Mouse (Mus musculus): ENCODE measurements around the gene Zfp865. TPM values are rescaled to one million over a fixed set of nuclear protein-coding genes. Genes with fewer than 3 reads are reported as not detected.
"Not testable (repeated sequence)": the region's sequence is repeated elsewhere in the genome, so short reads cannot be mapped to it uniquely, and the experiment has no call there.

Gene Zfp865
- total RNA-seq, 1 experiment from 2014 or later, result 34.3 TPM

DNA sequence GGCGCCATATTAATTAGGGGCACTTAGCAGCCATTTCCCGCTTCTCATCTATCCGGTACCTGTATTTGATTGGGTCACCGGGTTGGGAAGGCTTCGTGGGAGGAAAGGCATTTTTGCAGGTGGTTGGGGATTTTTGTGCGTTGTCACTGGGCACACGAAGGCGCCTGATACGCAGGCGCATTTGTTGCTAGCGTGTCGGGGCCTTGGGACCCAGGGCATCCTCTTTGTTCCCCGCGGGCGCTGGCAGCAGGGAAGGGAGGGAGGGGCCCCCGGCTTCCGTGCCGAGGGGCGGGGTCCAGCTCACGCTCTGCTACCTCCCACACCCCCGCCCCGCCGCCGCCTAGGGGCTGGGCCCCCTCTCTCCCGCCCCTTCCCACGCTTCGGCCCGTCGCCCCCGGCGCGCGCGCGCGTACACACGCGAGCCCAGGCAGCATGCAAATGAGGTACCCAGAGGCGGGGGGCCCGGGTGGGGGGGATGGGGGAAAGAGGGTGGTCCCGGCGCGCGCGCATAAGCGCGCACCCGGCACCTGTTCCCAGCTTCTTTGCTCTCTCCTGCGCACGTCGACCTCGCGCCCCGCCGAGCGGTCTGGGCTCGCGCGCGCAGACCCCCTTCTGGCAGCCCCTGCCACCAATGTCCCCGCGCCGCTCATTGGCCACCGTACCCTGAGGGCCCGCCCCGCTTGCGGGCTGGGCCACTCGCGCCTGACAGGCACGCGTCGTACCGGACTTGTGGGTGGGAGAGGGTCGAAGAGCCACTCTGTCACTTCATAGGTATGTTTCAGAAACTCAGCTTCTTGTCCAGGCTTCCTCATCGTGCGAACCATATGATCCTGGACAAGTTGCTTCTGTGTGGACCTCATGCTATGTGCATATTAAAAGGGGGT is 4.8 kb upstream of the Zfp865 start, which contains the start of gene Gm44973:
Gm44973 (plus strand) TSS at position 379 of the 884 bp plus-strand sequence.
- peak; percentile 97 for DNase-seq

DNA sequence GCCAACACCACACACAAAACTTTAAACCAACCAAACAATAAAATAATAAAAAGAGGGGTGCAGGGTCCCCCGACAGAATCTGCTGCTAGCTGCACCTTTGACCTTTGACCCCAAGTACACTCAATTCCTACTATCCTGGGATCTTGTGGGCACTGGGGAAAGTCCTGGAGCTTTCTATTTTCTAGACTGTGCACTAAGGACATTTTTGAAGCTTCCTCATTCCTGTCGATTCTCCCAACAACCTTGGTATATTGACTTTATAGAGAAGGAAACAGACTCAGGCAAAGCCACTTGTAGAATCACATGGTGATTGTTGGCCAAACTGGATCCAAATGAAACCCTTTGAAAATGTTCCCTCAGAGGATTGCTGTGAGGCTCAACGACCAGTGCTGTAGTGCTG is 4.1 kb upstream of the Zfp865 start:
- DNase-seq, result no peak

DNA sequence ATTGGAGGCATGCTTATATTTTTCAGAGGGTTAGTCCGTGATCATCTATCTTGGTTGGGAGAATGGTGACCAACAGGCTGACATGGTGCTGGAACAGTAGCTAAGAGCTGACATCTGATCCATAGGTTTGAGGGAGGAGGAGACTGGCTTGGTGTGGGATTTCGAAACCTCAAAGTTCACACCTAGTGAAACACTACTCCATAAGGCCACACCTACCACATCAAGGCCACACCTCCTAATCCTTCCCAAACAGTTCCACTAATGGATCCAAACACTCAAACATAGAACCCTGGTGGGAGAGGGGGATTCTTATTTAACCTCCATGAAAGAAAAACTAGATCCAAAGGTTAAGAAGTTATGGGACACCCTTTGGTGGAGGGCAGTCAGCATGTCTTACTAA is 3.3 kb upstream of the Zfp865 start:
- DNase-seq, result no peak

DNA sequence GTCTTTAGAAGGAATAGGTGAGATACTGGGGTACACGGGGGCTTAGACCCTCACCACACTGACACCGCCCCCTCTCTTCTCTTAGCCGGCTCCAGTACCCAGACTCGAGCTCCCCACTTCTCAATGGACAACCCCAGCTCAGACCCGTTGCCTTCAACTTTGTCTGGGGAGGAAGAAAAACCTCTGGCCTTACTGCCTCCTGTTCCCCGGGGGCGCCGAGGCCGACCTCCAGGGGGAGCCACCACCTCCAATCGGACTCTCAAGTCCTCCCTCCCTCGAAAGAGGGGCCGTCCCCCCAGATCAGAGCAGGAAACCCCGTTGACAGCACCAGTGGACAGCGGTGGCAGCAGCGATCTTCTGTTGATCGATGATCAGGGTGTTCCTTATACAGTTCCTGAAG is 2.8 kb upstream of the Zfp865 start:
- peak; percentile 20 for DNase-seq

DNA sequence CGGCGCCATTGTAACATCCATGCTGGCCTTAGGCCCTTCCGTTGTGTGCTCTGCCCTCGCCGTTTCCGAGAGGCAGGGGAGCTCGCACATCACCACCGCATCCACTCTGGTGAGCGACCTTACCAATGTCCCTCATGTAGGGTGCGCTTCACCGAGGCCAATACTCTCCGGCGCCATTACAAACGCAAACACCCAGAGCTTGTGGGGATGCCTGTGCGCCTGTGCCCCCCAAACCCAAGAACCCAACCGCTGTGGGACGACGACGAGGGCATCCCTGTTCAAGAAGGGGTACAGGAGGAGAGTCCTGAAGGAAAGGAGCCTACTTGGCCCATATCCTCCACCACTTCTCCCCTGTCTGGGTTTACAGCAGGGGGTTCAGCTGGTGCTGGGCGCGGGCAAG is 2.2 kb upstream of the Zfp865 start:
- DNase-seq, result no peak

DNA sequence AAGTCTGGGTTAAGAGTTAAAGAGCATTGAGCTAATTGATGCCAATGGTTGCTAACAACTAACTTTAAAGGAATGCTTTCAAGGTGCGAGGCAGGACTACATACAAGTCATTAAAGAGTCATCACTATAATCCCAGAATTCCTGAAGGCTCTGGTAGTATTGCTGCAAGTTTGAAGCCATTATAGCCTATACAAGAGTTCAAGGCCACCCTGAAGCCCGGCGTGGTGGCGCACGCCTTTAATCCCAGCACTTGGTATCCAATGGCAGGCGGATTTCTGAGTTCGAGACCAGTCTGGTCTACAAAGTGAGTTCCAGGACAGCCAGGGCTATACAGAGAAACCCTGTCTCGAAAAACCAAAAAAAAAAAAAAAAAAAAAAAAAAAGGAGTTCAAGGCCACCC is 600 bp upstream of the Zfp865 start:
- DNase-seq, result not testable (repeated sequence)

DNA sequence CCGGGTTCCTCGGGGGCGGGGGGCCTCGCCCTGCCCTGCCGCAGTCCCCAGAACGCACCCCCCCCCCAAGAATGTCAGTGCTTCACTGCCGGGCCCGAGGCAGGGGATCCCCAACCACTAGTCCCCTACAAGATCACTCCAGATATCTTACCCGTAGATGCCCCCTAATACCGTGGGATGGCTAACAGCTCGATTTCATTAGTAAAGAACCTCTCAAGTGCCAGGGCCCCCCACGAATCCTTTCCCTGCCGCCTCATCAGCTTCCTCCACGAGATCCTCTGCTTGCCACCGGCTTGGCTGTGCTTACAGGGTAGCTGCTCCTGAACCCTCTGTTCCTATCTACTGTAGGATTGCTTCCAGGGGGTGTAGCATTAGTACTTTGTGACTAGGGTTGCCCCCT is 509 bp downstream of the Zfp865 start:
- no peak for DNase-seq

DNA sequence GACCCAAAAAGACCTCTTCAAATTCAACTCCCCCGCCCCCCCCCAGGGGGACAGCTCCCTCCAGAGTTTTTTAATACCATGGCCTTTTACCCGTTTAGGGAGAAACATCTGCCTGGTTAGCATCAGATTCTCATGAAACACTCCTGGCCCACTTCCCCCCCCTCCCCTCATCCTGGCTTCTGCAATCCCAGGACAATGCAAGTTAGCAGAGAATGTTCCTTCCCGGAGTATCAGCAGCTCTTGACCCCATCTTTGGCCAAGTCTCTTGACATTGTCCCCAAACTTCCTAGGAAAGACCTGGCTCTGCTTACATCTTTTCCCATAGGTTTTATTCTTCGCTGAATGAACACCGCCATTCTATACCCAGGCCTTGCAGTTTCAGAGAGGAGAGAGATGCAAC is 1.0 kb downstream of the Zfp865 start:
- DNase-seq, result no peak

DNA sequence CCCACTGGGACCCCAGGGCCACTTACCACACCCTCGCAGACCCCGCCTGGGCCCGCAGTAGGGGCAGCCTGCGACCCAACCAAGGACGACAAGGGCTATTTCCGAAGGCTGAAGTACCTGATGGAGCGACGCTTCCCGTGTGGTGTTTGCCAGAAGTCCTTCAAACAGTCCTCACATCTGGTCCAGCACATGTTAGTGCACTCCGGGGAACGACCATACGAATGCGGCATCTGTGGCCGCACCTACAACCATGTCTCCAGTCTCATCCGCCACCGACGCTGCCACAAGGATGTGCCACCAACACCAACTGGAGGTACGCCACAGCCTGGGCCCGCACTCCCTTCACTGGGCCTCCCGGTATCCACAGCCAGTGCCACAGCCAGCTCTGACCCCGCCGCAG is 9.4 kb downstream of the Zfp865 start:
- no peak for DNase-seq

DNA sequence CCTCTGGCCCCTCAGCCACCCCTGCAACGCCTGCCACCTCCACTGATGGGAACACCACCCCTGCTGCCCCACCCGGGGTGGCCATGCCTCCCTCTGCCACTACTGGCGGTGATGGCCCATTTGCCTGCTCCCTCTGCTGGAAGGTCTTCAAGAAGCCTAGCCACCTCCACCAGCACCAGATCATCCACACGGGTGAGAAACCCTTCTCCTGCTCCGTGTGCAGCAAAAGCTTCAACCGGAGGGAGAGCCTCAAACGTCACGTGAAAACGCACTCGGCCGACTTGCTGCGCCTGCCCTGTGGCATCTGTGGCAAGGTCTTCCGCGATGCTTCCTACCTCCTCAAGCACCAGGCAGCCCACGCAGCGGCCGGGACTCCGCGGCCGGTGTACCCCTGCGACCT is 9.8 kb downstream of the Zfp865 start:
- no peak for DNase-seq

DNA sequence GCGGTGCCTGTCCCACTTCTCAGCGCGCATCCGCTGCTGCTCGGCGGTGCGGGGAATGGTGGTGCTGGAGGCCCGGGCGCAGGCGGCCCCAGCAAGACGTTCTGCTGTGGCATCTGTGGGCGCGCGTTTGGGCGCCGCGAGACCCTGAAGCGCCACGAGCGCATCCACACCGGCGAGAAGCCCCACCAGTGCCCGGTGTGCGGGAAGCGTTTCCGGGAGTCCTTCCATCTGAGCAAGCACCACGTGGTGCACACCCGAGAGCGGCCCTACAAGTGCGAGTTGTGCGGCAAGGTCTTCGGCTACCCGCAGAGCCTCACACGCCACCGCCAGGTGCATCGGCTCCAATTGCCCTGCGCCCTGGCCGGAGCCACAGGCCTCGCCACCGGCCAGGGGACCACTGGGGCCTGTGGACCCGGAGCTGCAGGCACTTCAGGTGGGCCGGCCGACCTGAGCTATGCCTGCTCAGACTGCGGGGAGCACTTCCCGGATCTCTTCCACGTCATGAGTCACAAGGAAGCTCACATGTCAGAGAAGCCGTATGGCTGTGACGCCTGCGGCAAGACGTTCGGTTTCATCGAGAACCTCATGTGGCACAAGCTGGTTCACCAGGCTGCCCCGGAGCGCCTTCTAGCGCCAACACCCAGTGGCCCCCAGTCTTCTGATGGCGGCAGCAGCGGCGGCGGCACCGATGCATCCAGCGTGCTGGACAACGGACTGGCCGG is 10.5 kb downstream of the Zfp865 start:
- DNase-seq, result no peak

DNA sequence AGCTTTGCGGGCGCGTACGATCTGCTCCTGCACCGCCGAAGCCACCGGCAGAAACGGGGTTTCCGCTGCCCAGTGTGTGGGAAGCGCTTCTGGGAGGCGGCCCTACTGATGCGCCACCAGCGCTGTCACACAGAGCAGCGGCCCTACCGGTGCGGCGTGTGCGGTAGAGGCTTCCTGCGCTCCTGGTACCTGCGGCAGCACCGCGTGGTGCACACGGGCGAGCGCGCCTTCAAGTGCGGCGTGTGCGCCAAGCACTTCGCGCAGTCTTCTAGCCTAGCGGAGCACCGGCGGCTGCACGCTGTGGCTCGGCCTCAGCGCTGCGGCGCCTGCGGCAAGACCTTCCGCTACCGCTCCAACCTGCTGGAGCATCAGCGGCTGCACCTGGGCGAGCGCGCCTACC is 11.3 kb downstream of the Zfp865 start:
- no peak for DNase-seq

DNA sequence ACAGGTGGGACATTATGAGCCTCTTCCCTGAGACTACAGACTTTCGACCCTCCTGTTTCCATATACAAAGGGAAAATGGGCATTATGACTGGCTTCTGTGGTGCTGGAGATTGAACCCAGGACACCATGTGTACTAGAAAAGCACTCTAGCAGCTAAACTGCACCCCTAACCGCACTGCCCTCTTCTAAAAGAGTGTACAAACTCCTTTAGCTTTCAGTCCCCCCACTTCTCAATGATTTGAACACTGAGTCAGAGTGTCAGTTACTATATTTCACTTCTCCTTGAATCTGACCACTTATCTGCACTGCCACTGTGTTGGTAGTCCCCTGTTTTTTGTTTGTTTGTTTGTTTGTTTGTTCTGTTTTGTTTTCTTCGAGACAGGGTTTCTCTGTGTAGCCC is 13.6 kb downstream of the Zfp865 start, which contains the start of gene 4632433K11Rik:
4632433K11Rik (plus strand) TSS at position 301 of the 400 bp plus-strand sequence.
- no peak for DNase-seq

DNA sequence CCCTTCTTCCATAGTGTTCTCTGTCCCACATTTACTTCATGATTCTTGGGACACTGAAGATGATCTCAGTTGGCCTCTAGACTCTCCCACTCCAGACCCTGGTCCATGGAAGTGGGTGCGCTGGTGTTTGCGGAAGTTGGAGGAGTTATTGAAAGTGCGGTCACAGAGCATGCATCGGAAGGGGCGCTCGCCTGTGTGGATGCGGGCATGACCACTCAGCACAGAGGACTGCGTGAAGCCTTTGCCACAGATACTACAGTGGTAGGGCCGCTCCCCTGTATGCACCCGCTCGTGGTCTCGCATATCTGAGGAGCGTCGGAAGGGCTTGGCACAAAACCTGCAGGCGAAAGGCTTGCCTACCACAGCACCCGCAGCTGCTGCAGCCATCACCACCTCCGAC is 15.5 kb downstream of the Zfp865 start:
- DNase-seq, result no peak

DNA sequence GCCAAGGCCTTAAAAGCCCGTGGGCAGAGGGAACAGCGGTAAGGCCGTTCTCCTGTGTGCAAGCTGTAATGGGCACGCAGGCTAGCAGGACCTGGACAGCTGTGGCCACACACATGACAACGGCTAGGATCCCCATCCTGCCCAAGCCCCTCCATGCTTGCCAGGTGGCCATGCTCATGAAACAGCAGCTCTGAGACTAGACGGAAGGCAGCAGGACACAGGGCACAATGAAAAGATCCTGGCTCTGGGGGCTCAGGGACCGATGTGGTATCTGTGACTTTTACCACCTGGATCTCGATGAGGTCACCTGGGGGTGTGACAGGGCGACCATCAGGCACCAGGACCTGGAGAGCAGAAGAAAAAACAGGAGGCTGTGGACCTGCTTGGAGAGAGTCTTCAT is 16.0 kb downstream of the Zfp865 start:
- no peak for DNase-seq

DNA sequence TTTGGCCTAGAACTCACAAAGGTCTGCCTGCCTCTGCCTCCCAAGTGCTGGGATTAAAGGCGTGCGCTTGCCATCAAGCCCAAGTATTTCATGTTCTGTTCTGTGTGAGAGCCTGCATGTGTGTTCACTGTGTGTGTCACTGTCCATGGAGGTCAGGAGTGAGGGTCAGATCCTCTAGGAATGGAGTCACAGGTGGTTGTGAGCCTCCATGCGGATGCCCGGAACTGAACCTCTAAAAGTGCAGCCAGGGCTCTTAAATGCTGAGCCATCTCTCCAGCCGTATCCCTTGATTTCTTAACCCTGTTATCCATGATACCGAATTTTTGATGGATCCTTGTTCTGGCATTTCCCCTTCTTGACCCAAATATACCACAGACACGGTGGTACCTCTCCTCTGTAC is 16.9 kb downstream of the Zfp865 start:
- no peak for DNase-seq

DNA sequence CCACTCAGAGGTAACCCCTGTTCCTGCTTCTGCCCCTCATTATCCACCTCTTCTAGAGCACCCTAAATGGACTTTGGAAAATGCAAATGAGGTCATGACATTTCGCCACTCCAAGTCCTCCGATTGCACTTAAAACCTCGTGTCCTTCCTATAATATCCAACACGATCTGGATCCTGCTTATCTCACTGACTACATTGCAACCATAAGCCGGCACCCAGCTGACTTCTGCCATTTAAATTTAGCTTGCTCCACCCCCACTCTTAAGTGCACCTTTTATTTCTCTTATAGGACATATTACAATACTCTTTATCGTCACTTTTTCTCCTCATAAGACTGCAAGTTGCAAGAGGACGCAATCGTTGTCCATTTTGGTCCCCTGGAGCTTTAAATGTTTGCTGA is 17.3 kb downstream of the Zfp865 start:
- DNase-seq, result no peak

DNA sequence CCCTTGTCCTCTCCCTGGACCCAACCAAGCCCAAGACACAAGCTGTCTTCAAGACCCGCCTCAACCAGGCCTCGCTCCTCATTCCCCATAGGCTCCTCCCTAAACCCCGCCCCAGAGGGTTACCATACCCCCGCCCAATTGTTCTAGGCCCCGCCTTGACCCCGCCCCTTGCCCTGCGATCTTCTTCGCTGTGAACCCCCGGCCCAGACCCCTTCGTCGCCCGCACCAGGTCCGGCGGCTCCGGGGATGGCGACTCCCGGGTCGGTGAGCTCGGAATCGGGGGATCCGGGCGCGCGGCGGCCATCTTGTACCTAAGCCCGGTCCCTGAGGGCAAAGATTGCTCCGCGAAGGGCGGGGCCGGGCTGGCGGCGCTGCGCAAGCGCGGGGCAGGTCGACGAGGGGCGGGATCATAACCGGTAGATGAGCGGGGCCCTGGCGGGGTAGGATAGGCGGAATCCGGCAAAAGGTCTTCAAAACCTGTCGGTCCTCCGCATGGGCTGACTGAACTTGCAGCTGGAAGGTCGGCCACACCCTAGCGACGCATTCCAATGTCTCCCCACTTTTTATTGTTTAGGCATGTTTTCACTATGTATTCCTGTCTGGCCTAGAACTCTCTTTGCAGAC is 18.0 kb downstream of the Zfp865 start, which contains the start of gene Zfp784:
Zfp784 (minus strand) TSS at position 338 of the 624 bp plus-strand sequence.
- peak; percentile 92 for DNase-seq

DNA sequence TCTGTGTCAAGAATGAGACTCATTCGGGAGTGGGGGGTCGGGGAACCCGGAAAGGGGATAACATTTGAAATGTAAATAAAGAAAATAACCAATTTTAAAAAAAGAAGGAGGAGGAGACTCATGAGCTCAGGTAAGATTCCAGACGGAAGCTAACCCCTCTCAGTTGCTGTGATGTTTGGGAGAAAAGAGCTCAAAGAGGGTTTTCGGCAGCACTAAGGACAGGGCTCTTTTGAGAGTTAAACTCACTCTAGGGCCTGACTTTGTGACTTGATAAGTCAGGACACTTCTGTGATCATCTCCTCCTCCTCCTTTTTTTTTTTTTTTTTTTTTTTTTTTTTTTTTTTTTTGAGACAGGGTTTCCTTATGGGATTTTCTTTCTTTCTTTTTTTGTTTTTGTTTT is 18.8 kb downstream of the Zfp865 start:
- no peak for DNase-seq

DNA sequence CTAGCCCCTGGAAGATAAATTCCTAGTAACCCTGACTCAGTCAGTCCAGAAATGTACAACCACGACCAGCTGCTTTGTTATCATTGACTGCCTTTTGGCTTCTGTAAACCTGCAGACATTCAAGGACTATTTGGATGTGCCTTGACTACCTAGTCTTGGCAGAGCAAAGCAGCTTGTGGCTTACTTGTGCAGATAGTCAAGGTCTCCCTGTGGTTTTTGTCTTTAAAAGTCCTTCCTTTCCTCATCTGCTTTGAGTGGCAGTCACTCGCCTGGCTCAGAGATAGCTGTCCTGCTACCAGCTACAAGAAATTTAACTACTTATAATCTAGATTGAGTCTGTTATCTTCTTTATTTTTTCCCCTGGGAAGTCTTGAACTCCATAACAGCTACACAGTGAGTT is 24.8 kb downstream of the Zfp865 start:
- DNase-seq, result no peak

DNA sequence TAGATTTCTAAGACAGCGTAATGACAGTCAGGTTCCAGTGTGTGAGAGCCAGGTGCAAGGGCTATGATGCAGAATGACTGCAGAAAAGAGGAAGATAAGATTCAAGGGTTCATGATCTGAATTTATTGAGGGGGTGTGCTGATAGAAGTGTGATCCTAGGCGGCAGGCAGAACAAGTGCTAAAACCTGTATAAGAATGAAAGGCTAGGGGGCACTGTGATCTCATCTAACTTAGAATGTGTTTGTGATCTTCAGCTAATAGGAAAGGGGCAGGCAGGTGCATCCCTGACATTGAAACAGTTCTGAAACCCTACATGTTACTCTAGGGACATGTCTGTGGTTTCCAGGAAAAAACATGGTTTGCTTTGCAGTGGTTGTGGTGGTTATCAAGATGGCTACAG is 25.9 kb downstream of the Zfp865 start:
- DNase-seq, result no peak

DNA sequence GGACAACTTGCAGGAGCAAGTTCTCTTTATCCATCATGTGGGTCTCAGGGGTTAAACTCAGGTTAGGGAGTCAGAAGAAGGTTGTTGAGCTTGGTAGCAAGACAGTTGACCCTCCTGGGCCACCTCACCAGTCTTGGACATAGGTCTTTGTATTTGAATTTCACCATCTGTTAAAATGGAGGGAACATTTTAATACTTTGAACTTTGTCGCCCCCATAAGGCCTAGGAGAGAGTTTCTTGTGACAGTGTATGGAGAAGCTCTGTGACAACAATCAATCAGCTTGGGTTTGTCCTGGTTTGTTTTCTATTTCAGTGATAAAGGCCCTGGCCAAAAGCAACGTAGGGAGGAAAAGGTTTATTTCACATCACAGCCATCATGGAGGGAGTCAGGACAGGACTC is 27.1 kb downstream of the Zfp865 start:
- no peak for DNase-seq
